Mouse (Mus musculus) heart, embryonic 11.5 days (tissue): Measurements from ENCODE around the gene Kif6. TPM values are rescaled to one million over a fixed set of nuclear protein-coding genes. Genes with fewer than 3 reads are reported as not detected.

Experiments
- ATAC-seq: fragments of 200-750 bp; cut with Nextera tagmentation; replicated peaks from 2 replicates; pipeline ENCODE4 v1.8.0; 2017; ENCODE audit warnings: moderate library complexity; ENCODE audit not compliant: insufficient number of reproducible peaks, low FRiP score, low TSS enrichment
- H3K27ac ChIP-seq: fragments of 300-500 bp; sonication (generic); 2 replicates; pipeline ENCODE4 v1.5.1; 2014; ENCODE audit warnings: mild to moderate bottlenecking, low read depth, low read length
- H3K27me3 ChIP-seq: fragments of 300-500 bp; sonication (generic); 2 replicates; pipeline ENCODE4 v1.6.1; 2014; ENCODE audit warnings: mild to moderate bottlenecking, low read length, mixed read lengths; ENCODE audit not compliant: control insufficient read depth, insufficient read depth
- H3K36me3 ChIP-seq: fragments of 300-500 bp; sonication (generic); 2 replicates; pipeline ENCODE4 v1.6.1; 2014; ENCODE audit warnings: mild to moderate bottlenecking, low read length, moderate library complexity, mixed read lengths; ENCODE audit not compliant: control insufficient read depth, insufficient read depth
- H3K4me1 ChIP-seq: fragments of 300-500 bp; sonication (generic); 2 replicates; pipeline ENCODE4 v1.6.1; 2014; ENCODE audit warnings: low read length; ENCODE audit not compliant: control insufficient read depth, insufficient read depth
- H3K4me2 ChIP-seq: fragments of 300-500 bp; sonication (generic); 2 replicates; pipeline ENCODE4 v1.6.1; 2014; ENCODE audit warnings: mild to moderate bottlenecking, moderate library complexity
- H3K4me3 ChIP-seq: fragments of 300-500 bp; sonication (generic); 2 replicates; pipeline ENCODE4 v1.5.1; 2014; ENCODE audit warnings: low read depth, low read length
- H3K9ac ChIP-seq: fragments of 300-500 bp; sonication (generic); 2 replicates; pipeline ENCODE4 v1.6.1; 2014; ENCODE audit warnings: mild to moderate bottlenecking, low read depth, low read length, moderate library complexity
- H3K9me3 ChIP-seq: fragments of 300-500 bp; sonication (generic); replicated peaks from 2 replicates; pipeline ENCODE4 v1.6.1; 2016; ENCODE audit warnings: low read length; ENCODE audit not compliant: control insufficient read depth
- WGBS: fragments of 180-500 bp; shearing (Covaris S2); extraction: QIAGEN DNeasy Blood & Tissue Kit; methylation state at CpG from one replicate; pipeline ENCODE4 v1.1.7; 2014; ENCODE audit not compliant: insufficient replicate concordance; 5-methylcytosine and 5-hydroxymethylcytosine counted together
- polyA plus RNA-seq: library from polyadenylated mRNA; unstranded; fragments of >200 nt; fragmentation: Nextera tagmentation; extraction: Ambion mirVana; gene quantifications from 2 replicates; pipeline ENCODE4 v1.2.1, GENCODE M21; 2014

Gene Kif6
- polyA plus RNA-seq, 1 experiment from 2014 or later = 2.1 TPM

- no peak for ATAC-seq
- Histone ChIP-seq H3K27me3 (no peaks in the 10 kb centered on the region), H3K36me3 (no peaks in the 10 kb centered on the region), H3K4me3 (no peak overlapping the region), H3K9ac (no peak overlapping the region), H3K4me1 (no peaks in the 10 kb centered on the region), H3K9me3 (no peaks in the 10 kb centered on the region), H3K4me2 (no peak overlapping the region), H3K27ac (no peak overlapping the region)
- 71% methylated on average over 14 of the region's 14 CpGs for WGBS
Observed at GRCm38 (mm10) chr17:49743580-49744463, 128.9 kb downstream of the Kif6 start.

DNA sequence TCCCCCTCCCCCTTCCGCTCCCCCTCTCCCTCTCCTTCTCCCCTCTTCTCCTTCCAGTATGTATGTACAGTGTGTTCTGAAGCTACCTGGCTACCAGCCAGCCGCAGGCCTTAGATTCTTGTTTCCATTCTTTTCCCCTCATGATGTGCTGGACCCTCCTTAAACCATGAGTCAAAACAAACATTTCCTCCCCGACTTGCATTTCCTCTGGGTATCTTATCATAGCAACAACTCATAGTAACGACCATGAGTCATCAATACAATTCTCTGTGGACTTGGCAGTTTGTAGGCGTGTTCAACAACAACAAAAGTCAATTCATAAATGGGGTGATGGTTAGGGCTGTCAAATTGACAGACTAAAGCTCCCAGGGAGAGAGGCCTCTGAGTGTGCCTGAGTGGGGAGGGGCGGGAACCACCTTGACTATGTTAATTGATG lies 136.0 kb downstream of the Kif6 start:
- no peaks in the 10 kb centered on the region for H3K4me1 ChIP-seq
- no peaks in the 10 kb centered on the region for H3K27me3 ChIP-seq
- H3K9ac ChIP-seq = no peak overlapping the region
- WGBS = 54% methylated on average over 6 of the region's 6 CpGs
- H3K36me3 ChIP-seq = no peaks in the 10 kb centered on the region
- peaks cover 3% of the 10 kb centered on the region; the same call in 1 of the 2 replicates for H3K9me3 ChIP-seq
- no peak overlapping the region for H3K4me3 ChIP-seq
- H3K4me2 ChIP-seq = no peak overlapping the region
- ATAC-seq = peak; percentile 65; the same call in 1 of the 2 replicates
- H3K27ac ChIP-seq = no peak overlapping the region

DNA sequence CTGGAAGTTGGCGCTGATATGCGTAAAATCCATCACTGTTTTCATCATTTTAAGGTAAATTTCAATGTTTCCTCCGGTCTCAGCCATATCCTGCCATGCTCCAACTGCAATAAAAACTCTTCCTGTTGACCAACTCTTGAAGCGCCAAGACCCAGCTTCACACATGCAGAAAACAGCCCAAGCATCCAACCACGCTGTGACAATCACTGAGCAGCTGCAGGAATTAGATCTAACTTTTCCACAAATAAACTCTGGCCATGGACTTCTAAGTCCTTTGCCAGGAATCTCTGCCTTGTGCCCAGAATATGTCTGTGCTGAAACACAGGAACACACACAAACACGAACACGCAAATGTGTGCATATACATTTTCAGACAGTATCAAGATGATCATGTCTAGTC lies 138.9 kb downstream of the Kif6 start:
- Histone ChIP-seq H3K4me3 (no peak overlapping the region), H3K9me3 (peaks cover 3% of the 10 kb centered on the region; the same call in 1 of the 2 replicates), H3K27me3 (no peaks in the 10 kb centered on the region), H3K36me3 (no peaks in the 10 kb centered on the region), H3K4me1 (no peaks in the 10 kb centered on the region), H3K4me2 (no peak overlapping the region), H3K9ac (no peak overlapping the region), H3K27ac (no peak overlapping the region)
- no peak for ATAC-seq
- WGBS = 92% methylated on average over 7 of the region's 7 CpGs

GRCm38 (mm10) chr17:49756862-49757261 lies 141.9 kb downstream of the Kif6 start:
- no peak overlapping the region for H3K9ac ChIP-seq
- H3K4me1 ChIP-seq = no peaks in the 10 kb centered on the region
- no peaks in the 10 kb centered on the region for H3K27me3 ChIP-seq
- 0 out of 2 replicates have a peak, but pooled peaks have one; percentile 14 for ATAC-seq
- no peak overlapping the region for H3K4me3 ChIP-seq
- no peak overlapping the region for H3K27ac ChIP-seq
- H3K36me3 ChIP-seq = no peaks in the 10 kb centered on the region
- H3K9me3 ChIP-seq = peaks cover 3% of the 10 kb centered on the region; the same call in 1 of the 2 replicates
- H3K4me2 ChIP-seq = no peak overlapping the region
- 84% methylated on average over 19 of the region's 19 CpGs for WGBS

- Histone ChIP-seq H3K9me3 (peaks cover 3% of the 10 kb centered on the region; the same call in 1 of the 2 replicates), H3K9ac (no peak overlapping the region), H3K27ac (no peak overlapping the region), H3K36me3 (no peaks in the 10 kb centered on the region), H3K4me2 (no peak overlapping the region), H3K4me3 (no peak overlapping the region), H3K27me3 (no peaks in the 10 kb centered on the region), H3K4me1 (no peaks in the 10 kb centered on the region)
- 63% methylated on average over 4 of the region's 4 CpGs for WGBS
- no peak for ATAC-seq
Observed at GRCm38 (mm10) chr17:49759047-49759446, 144.1 kb downstream of the Kif6 start.

DNA sequence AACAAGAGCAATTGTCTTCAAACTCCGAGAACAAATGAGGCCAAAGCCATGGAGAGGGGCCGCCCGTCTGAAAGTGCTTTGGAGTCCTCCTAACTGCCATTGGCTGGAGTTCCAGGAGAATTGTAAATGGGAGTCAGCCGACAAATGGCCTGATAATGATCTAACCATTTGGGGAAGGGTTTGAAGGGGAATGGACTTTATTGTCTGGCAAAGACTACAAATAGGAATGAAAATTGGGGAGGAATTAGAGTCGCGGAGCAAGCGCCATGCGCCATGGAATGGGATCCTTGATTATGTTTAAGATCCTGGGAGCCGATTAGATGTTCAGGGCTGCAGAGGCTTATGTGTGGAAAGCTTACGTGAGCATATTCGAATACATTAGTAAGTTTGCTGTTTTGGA lies 146.3 kb downstream of the Kif6 start:
- 68% methylated on average over 11 of the region's 11 CpGs for WGBS
- Histone ChIP-seq H3K9ac (no peak overlapping the region), H3K27me3 (no peaks in the 10 kb centered on the region), H3K9me3 (no peaks in the 10 kb centered on the region), H3K4me3 (no peak overlapping the region), H3K27ac (no peak overlapping the region), H3K36me3 (no peaks in the 10 kb centered on the region), H3K4me2 (no peak overlapping the region), H3K4me1 (0 out of 2 replicates have a peak, but pooled peaks cover 2% of the 10 kb centered on the region)
- ATAC-seq = no peak

GRCm38 (mm10) chr17:49761838-49762237 lies 146.9 kb downstream of the Kif6 start:
- H3K27ac ChIP-seq = no peak overlapping the region
- no peak overlapping the region for H3K9ac ChIP-seq
- H3K4me1 ChIP-seq = 0 out of 2 replicates have a peak, but pooled peaks cover 2% of the 10 kb centered on the region
- no peak for ATAC-seq
- no peak overlapping the region for H3K4me2 ChIP-seq
- H3K27me3 ChIP-seq = no peaks in the 10 kb centered on the region
- H3K9me3 ChIP-seq = no peaks in the 10 kb centered on the region
- 76% methylated on average over 8 of the region's 8 CpGs for WGBS
- no peaks in the 10 kb centered on the region for H3K36me3 ChIP-seq
- no peak overlapping the region for H3K4me3 ChIP-seq

DNA sequence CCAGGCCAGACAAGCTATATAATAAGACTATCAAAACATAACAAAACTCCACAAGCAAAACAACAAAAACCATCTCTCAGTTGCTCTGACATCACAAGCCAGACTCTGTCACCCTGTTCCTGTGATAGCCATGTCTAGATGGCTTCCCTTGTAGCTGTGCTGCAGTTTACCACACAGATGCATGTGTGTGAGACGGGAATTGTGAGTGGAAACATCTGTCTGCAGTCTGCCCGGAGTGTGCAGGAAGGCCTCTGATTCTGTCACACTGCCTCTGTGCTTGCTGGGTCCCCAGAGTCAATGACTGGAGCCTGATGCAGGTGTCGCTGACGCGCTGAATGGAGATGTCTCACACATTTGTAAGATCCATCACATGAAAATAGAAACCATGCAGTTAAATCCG lies 150.0 kb downstream of the Kif6 start:
- Histone ChIP-seq H3K9ac (no peak overlapping the region), H3K9me3 (no peaks in the 10 kb centered on the region), H3K27ac (no peak overlapping the region), H3K36me3 (no peaks in the 10 kb centered on the region), H3K4me1 (0 out of 2 replicates have a peak, but pooled peaks cover 2% of the 10 kb centered on the region), H3K27me3 (no peaks in the 10 kb centered on the region), H3K4me3 (no peak overlapping the region), H3K4me2 (no peak overlapping the region)
- 54% methylated on average over 6 of the region's 6 CpGs for WGBS
- no peak for ATAC-seq
